Mouse (Mus musculus) left cerebral cortex, postnatal 14 days (tissue): ENCODE measurements at regions not wholly inside any gene's neighbourhood (a gene's known extent, or its start where the extent isn't known, plus 50 kb on each side); places are given as distances from the start of the nearest gene placed in this dataset.

ENCODE experiments used
- DNase-seq, 2 experiments: peaks; one replicate each; pipeline ENCODE4 v3.0.0; 2021 to 2022; ENCODE audit warnings: low spot score in 2 of 2, mixed read lengths in 1 of 2
- intact Hi-C: fragments of 180-260 bp; cut with DNase I; formaldehyde crosslinking; loops from one replicate; pipeline ENCODE4 v1.15.1; 2025

DNA sequence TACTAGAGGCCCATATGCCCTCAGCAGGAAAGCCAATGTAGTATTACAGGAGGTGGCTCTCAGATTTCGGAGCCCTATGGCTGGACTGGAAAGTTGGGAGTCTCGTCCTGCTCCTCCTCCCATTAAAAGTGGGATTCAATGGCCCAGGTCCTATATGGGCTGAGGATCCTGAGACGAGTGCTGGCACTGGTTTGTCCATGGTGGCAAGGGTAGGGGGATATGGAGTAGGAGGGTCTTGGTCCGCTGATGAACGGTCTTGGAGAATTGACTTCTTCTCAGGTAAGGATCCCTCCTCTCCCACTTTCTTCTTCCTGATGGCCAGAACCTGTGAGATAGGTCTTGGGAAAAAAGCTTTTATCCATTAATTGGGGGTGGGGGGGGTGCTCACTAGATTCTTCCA lies 522.2 kb upstream of the Slc5a7 start:
- intact Hi-C loops = no loop called here
- no peak for DNase-seq

DNA sequence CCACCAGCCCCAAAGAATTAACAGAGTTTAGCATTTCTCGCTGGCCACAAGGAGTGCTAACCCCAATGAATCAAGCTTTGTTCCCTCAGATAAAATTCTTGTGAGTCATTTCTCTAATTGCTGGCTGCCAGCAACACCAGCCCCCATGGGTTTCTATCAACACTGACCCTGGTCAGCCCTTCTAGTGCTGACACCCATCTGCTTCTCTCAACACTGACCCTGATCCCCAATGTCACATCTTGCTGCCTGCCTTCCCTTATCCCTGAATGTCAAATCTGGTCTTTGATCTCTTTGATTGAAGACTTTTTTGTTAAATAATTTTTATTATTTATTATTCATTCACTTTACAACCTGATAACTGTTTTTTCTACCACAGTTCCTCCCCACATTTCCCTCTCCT lies 554.8 kb upstream of the Slc5a7 start:
- intact Hi-C loops = no loop called here
- DNase-seq = no peak

DNA sequence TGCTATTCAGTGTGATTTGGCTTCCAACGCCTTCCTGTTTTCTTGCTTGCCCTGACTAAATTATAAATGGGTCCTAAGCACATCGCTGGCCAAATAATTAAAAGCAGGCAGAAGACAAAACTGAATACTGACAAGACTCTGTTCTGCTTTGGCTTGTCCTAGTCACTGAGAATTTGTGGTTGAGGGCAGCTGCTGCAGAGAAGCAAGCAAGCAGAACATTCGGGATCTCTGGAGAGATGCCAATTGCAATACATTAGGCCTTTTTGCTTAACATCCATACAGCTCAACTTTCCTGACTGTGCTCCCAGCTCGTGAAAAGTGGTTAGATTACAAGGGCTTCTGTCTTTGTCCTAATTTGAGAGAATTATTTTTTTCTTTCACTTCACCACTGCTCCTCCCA lies 549.0 kb upstream of the St6gal2 start:
- peak; percentile 31 to 49 for DNase-seq
- intact Hi-C loops = no loop called here

GRCm38 (mm10) chr17:54929181-54929715 lies 515.9 kb upstream of the St6gal2 start:
- no peak for DNase-seq
- intact Hi-C loops = no loop called here

DNA sequence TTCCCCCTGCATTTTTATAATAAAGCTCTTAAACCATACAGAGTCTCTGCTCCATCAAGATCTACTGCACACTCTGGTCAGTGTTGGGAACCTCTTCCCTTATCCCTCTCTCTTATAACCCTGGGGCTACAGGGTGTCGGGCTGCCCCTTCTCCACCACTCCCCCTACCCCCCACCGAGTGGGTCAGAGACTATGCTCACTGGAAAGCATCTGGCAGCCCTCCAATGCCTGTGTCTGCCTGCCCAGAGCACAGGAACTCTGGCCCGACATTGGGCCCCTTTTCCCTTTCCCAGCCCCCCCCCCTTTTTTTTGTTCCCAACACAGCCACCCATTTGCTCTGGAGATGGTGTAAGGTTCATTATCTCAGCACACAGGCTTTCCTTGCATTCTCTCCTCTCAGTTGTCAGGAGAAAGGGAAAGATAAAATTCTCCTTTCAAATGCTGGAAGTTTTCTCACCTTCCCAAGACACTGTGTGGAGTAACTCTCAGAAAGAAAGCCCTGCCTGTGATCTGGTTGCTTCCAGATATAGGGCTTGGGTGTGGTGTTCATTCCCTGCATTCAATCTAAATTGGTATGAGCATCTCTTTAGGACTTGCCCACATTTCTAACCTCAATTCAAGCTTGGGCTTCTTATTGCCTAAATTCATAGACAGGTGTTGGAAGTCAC lies 501.7 kb upstream of the St6gal2 start:
- DNase-seq = no peak
- intact Hi-C loops = no loop called here

GRCm38 (mm10) chr17:54944288-54944931 lies 500.8 kb upstream of the St6gal2 start:
- DNase-seq = no peak
- intact Hi-C loops = no loop called here
